Mouse (Mus musculus) stomach, postnatal 0 days (tissue): ENCODE measurements at regions not wholly inside any gene's neighbourhood (a gene's known extent, or its start where the extent isn't known, plus 50 kb on each side); places are given as distances from the start of the nearest gene placed in this dataset.

Experiments
- CTCF ChIP-seq: IDR thresholded peaks from 2 replicates; pipeline ENCODE4 v1.5.1; 2016; ENCODE audit warnings: antibody characterized with exemption, low read depth, mild to moderate bottlenecking, moderate library complexity
- EP300 ChIP-seq: optimal IDR thresholded peaks from 2 replicates; pipeline ENCODE3; 2016; ENCODE audit warnings: antibody characterized with exemption

- TF ChIP-seq CTCF (no peak), EP300 (no peak)
Measured at GRCm38 (mm10) chr7:95738725-95739245, 432.3 kb upstream of the Tenm4 start.
